Mouse (Mus musculus) liver, embryonic 14.5 days (tissue): ENCODE measurements at regions not wholly inside any gene's neighbourhood (a gene's known extent, or its start where the extent isn't known, plus 50 kb on each side); places are given as distances from the start of the nearest gene placed in this dataset.

ENCODE experiments used
- ATAC-seq: fragments of 200-750 bp; cut with Nextera tagmentation; 2 replicates; pipeline ENCODE4 v1.8.0; 2017; ENCODE audit warnings: moderate number of reproducible peaks, mild to moderate bottlenecking, moderate library complexity; ENCODE audit not compliant: insufficient read depth
- DNase-seq, 3 experiments: peaks; one replicate each; pipeline ENCODE4 v3.0.0-alpha.2; 2012 to 2013; ENCODE audit warnings: low read depth in 3 of 3, low spot score in 3 of 3
- H3K27ac ChIP-seq: fragments of 300-500 bp; sonication (generic); 2 replicates; pipeline ENCODE4 v1.5.1; 2014; ENCODE audit warnings: moderate library complexity, mild to moderate bottlenecking, control low read depth, inconsistent platforms
- H3K27me3 ChIP-seq: fragments of 300-500 bp; sonication (generic); 2 replicates; pipeline ENCODE4 v1.6.1; 2014; ENCODE audit warnings: mild to moderate bottlenecking, low read length, moderate library complexity; ENCODE audit not compliant: control insufficient read depth, insufficient read depth
- H3K36me3 ChIP-seq: fragments of 300-500 bp; sonication (generic); replicated peaks from 2 replicates; pipeline ENCODE4 v1.6.1; 2014; ENCODE audit warnings: low read depth; ENCODE audit not compliant: control insufficient read depth, insufficient read depth
- H3K4me1 ChIP-seq, 2 experiments: fragments of 200-500 bp in 1 of 2; fragments of 300-500 bp in 1 of 2; sonication (generic) in 1 of 2; replicated peaks; 2 replicates each; pipeline ENCODE4 v1.6.1; 2012 to 2014; ENCODE audit warnings: antibody characterized with exemption in 1 of 2, inconsistent platforms in 1 of 2, low read length in 1 of 2; ENCODE audit not compliant: control insufficient read depth in 2 of 2, insufficient read depth in 2 of 2
- H3K4me2 ChIP-seq: fragments of 300-500 bp; sonication (generic); 2 replicates; pipeline ENCODE4 v1.6.1; 2014; ENCODE audit warnings: low read depth, mild to moderate bottlenecking, control low read depth, moderate library complexity
- H3K4me3 ChIP-seq, 2 experiments: fragments of 200-500 bp in 1 of 2; fragments of 300-500 bp in 1 of 2; sonication (generic) in 1 of 2; 2 replicates each; pipeline ENCODE4 v1.5.1; 2012 to 2014; ENCODE audit warnings: low read depth in 2 of 2, low read length in 2 of 2, mild to moderate bottlenecking in 2 of 2, control low read depth in 1 of 2, inconsistent platforms in 1 of 2, moderate library complexity in 1 of 2; ENCODE audit not compliant: insufficient read depth in 1 of 2
- H3K9ac ChIP-seq: fragments of 300-500 bp; sonication (generic); replicated peaks from 2 replicates; pipeline ENCODE4 v1.6.1; 2014; ENCODE audit warnings: mild to moderate bottlenecking, control low read depth, moderate library complexity
- H3K9me3 ChIP-seq: fragments of 300-500 bp; sonication (generic); 2 replicates; pipeline ENCODE4 v1.6.1; 2016; ENCODE audit warnings: low read length, mixed read lengths; ENCODE audit not compliant: control insufficient read depth
- CTCF ChIP-seq: IDR thresholded peaks from 2 replicates; pipeline ENCODE4 v1.5.1; 2016; ENCODE audit warnings: antibody characterized with exemption, low read depth, control low read depth
- EP300 ChIP-seq: IDR thresholded peaks from 2 replicates; pipeline ENCODE4 v1.6.1; 2016; ENCODE audit warnings: antibody characterized with exemption, low read depth
- WGBS: fragments of 180-500 bp; shearing (Covaris S2); extraction: QIAGEN DNeasy Blood & Tissue Kit; methylation state at CpG from one replicate; pipeline ENCODE4 v1.1.7; 2014; ENCODE audit not compliant: insufficient replicate concordance; 5-methylcytosine and 5-hydroxymethylcytosine counted together

- Histone ChIP-seq H3K4me2 (no peak overlapping the region), H3K27me3 (no peaks in the 10 kb centered on the region), H3K4me1 (no peaks in the 10 kb centered on the region), H3K36me3 (no peaks in the 10 kb centered on the region), H3K27ac (no peak overlapping the region), H3K9me3 (no peaks in the 10 kb centered on the region), H3K4me3 (no peak overlapping the region), H3K9ac (no peak overlapping the region)
- ATAC-seq (no peak), DNase-seq (no peak)
- 29% methylated on average over 4 of the region's 5 CpGs for WGBS
- TF ChIP-seq CTCF (no peak), EP300 (no peak)
These were observed 83.0 kb upstream of the Arl4c start for GRCm38 (mm10) chr1:88784866-88785620.

DNA sequence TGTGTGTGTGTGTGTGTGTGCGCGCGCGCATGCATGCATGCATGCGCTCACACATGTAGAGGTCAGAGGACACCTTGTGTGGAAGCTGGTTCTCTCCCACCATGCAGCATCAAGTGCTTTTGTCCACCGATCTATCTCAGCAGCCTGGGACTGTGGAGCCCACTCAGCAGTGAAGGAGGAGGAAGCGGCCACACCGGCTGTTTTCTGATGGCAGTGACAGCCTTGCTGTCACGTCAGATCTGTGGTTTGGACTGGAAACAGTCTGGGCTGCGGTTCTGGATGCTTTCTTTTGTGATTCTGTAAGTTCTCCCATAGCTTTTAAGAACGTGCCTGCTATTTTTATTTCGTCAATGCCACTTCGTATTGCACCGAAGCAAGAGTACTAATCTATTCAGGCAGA, 84.0 kb upstream of the Arl4c start:
- Histone ChIP-seq H3K4me2 (no peak overlapping the region), H3K4me3 (no peak overlapping the region), H3K36me3 (no peaks in the 10 kb centered on the region), H3K9ac (no peak overlapping the region), H3K27ac (no peak overlapping the region), H3K9me3 (no peaks in the 10 kb centered on the region), H3K27me3 (no peaks in the 10 kb centered on the region), H3K4me1 (no peaks in the 10 kb centered on the region)
- WGBS: 53% methylated on average over 14 of the region's 14 CpGs
- DNase-seq (no peak), ATAC-seq (no peak)
- no peak for TF ChIP-seq EP300
- no peak for TF ChIP-seq CTCF

GRCm38 (mm10) chr1:88790674-88791073, 88.7 kb upstream of the Arl4c start:
- no peak overlapping the region for H3K27ac ChIP-seq
- H3K36me3 ChIP-seq: no peaks in the 10 kb centered on the region
- H3K9me3 ChIP-seq: no peaks in the 10 kb centered on the region
- H3K9ac ChIP-seq: no peak overlapping the region
- H3K4me2 ChIP-seq: no peak overlapping the region
- H3K4me3 ChIP-seq: no peak overlapping the region
- H3K27me3 ChIP-seq: no peaks in the 10 kb centered on the region
- WGBS: 72% methylated on average over 7 of the region's 7 CpGs
- DNase-seq: no peak
- no peak for ATAC-seq
- no peaks in the 10 kb centered on the region for H3K4me1 ChIP-seq
- TF ChIP-seq EP300: no peak
- no peak for TF ChIP-seq CTCF

- Histone ChIP-seq H3K27ac (no peak overlapping the region), H3K36me3 (no peaks in the 10 kb centered on the region), H3K4me1 (no peaks in the 10 kb centered on the region), H3K4me3 (no peak overlapping the region), H3K9ac (no peak overlapping the region), H3K9me3 (no peaks in the 10 kb centered on the region), H3K4me2 (no peak overlapping the region), H3K27me3 (no peaks in the 10 kb centered on the region)
- DNase-seq (no peak), ATAC-seq (no peak)
- 74% methylated on average over 10 of the region's 10 CpGs for WGBS
- no peak for TF ChIP-seq EP300
- no peak for TF ChIP-seq CTCF
These were observed 92.9 kb upstream of the Arl4c start for GRCm38 (mm10) chr1:88794926-88795325.

DNA sequence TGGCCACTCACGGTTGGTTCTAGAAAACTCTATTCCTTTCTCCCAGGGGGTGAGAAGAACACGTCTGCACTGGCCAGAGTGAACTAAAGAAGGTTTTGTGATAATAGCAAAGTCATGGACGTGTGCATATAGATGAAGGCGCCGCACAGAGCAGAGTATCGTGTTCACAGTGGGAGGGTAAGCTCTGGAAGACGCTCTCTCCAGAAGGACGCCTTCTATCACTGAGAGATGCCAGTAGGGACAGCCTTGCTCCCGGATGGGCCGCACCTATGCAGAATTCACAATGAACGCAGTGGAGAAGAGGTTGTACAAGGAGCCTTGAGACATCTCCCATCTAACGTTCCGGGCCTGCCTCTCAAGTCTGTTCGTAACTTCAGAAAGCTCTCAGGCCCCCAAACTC, 96.5 kb upstream of the Arl4c start:
- DNase-seq (no peak), ATAC-seq (no peak)
- no peaks in the 10 kb centered on the region for H3K27me3 ChIP-seq
- H3K27ac ChIP-seq: no peak overlapping the region
- H3K4me2 ChIP-seq: no peak overlapping the region
- no peaks in the 10 kb centered on the region for H3K36me3 ChIP-seq
- 73% methylated on average over 14 of the region's 14 CpGs for WGBS
- no peak overlapping the region for H3K9ac ChIP-seq
- H3K4me1 ChIP-seq: no peaks in the 10 kb centered on the region
- no peak for TF ChIP-seq EP300
- TF ChIP-seq CTCF: no peak
- H3K4me3 ChIP-seq: no peak overlapping the region
- no peaks in the 10 kb centered on the region for H3K9me3 ChIP-seq
